Mouse (Mus musculus) liver, adult (tissue): ENCODE results near the gene Tpm3-rs7.
"Not testable (repeated sequence)": the region's sequence is repeated elsewhere in the genome, so short reads cannot be mapped to it uniquely, and the experiment has no call there.

ENCODE experiments used
- GATA4 ChIP-seq: IDR thresholded peaks from 2 replicates; pipeline ENCODE4 v1.6.1; 2014; ENCODE audit warnings: mild to moderate bottlenecking, low read length; ENCODE audit not compliant: insufficient replicate concordance

Gene Tpm3-rs7

GRCm38 (mm10) chr14:113314499-113314898 lies at the start of gene Tpm3-rs7:
Gene Tpm3-rs7 (plus strand): TSS chr14:113314608.
- TF ChIP-seq GATA4: not testable (repeated sequence)

DNA sequence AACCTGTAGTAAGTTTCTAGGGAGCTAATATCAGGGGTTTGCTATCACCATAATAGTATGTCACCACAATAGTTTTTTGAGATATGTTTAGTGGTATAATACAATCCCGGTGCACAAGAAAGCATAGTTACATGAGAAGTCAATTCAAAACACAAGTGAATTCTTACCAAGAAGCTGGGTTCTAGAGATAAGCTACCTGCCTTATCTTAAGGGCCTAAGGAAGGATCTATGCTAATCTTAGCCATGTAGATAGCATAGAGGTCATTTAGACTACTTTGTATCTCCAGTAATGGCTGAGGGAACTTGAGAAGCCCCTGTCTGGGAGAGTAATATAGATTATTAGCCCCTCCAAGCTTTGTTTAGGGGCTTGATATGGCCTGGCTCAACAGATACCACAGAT lies 2.6 kb downstream of the Tpm3-rs7 start:
- no peak for TF ChIP-seq GATA4

- no peak for TF ChIP-seq GATA4
These were observed 49.0 kb downstream of the Tpm3-rs7 start for GRCm38 (mm10) chr14:113363361-113363760.
